Mouse (Mus musculus): ENCODE measurements around the gene Car11.

Car11 gene

GRCm38 (mm10) chr7:45722348-45722713 is 22.7 kb downstream of the Car11 start:
- DNase-seq (ENCODE audit: low spot score in 2 of 2) = no peak

- no peak for DNase-seq (ENCODE audit: low spot score in 2 of 2)
These were observed 23.7 kb downstream of the Car11 start for GRCm38 (mm10) chr7:45723301-45723700.

- no peak for DNase-seq (ENCODE audit: low spot score in 2 of 2)
These were observed 24.1 kb downstream of the Car11 start for GRCm38 (mm10) chr7:45723781-45724180.

- DNase-seq (ENCODE audit: low spot score in 2 of 2) = no peak
These were observed 25.5 kb downstream of the Car11 start for GRCm38 (mm10) chr7:45725151-45725550.

GRCm38 (mm10) chr7:45725713-45726112 is 26.1 kb downstream of the Car11 start, which contains the start of gene Spaca4:
TSS of gene Spaca4 (minus strand) at chr7:45725813.
- no peak for DNase-seq (ENCODE audit: low spot score in 2 of 2)

- no peak for DNase-seq (ENCODE audit: low spot score in 2 of 2)
These were observed 26.8 kb downstream of the Car11 start for GRCm38 (mm10) chr7:45726419-45726818.

- no peak for DNase-seq (ENCODE audit: low spot score in 2 of 2)
These were observed 28.0 kb downstream of the Car11 start for GRCm38 (mm10) chr7:45727625-45728024.

- DNase-seq (ENCODE audit: low spot score in 2 of 2) = no peak
These were observed 31.2 kb downstream of the Car11 start for GRCm38 (mm10) chr7:45730727-45731431.

GRCm38 (mm10) chr7:45733477-45733876 is 33.8 kb downstream of the Car11 start:
- DNase-seq (ENCODE audit: low spot score in 2 of 2) = no peak

GRCm38 (mm10) chr7:45739162-45739763 is 39.6 kb downstream of the Car11 start:
- peak in 1 of 2 experiments; percentile 79 for DNase-seq (ENCODE audit: low spot score in 2 of 2)

- no peak for DNase-seq (ENCODE audit: low spot score in 2 of 2)
These were observed 40.2 kb downstream of the Car11 start for GRCm38 (mm10) chr7:45739820-45740219.

- no peak for DNase-seq (ENCODE audit: low spot score in 2 of 2)
These were observed 41.7 kb downstream of the Car11 start for GRCm38 (mm10) chr7:45741308-45741707.

GRCm38 (mm10) chr7:45741777-45742176 is 42.1 kb downstream of the Car11 start:
- no peak for DNase-seq (ENCODE audit: low spot score in 2 of 2)

GRCm38 (mm10) chr7:45742338-45742737 is 42.7 kb downstream of the Car11 start:
- peak; percentile 52 to 67 for DNase-seq (ENCODE audit: low spot score in 2 of 2)

GRCm38 (mm10) chr7:45744387-45744786 is 44.7 kb downstream of the Car11 start:
- DNase-seq (ENCODE audit: low spot score in 2 of 2) = peak; percentile 65 to 67

- no peak for DNase-seq (ENCODE audit: low spot score in 2 of 2)
These were observed 46.9 kb downstream of the Car11 start for GRCm38 (mm10) chr7:45746518-45746917.

GRCm38 (mm10) chr7:45747450-45747849 is 47.8 kb downstream of the Car11 start:
- DNase-seq (ENCODE audit: low spot score in 2 of 2) = no peak

- no peak for DNase-seq (ENCODE audit: low spot score in 2 of 2)
These were observed 48.5 kb downstream of the Car11 start for GRCm38 (mm10) chr7:45748110-45748509.

- no peak for DNase-seq (ENCODE audit: low spot score in 2 of 2)
These were observed 49.8 kb downstream of the Car11 start for GRCm38 (mm10) chr7:45749401-45749800.

GRCm38 (mm10) chr7:45750162-45750561 is 50.5 kb downstream of the Car11 start:
- DNase-seq (ENCODE audit: low spot score in 2 of 2) = no peak
